Mouse (Mus musculus) left cerebral cortex, adult 8-10 months (tissue): ENCODE data around the gene Abca7. TPM values are rescaled to one million over a fixed set of nuclear protein-coding genes. Genes with fewer than 3 reads are reported as not detected.
"Not testable (repeated sequence)": the region's sequence is repeated elsewhere in the genome, so short reads cannot be mapped to it uniquely, and the experiment has no call there.

ENCODE experiments used
- DNase-seq, 2 experiments: peaks; one replicate each; pipeline ENCODE4 v3.0.0; 2022; ENCODE audit warnings: low spot score in 2 of 2
- total RNA-seq, 4 experiments: library from RNA; stranded (reverse); gene quantifications; 2 replicates each; pipeline ENCODE4 v1.2.4; 2022

The Abca7 gene
- total RNA-seq, 4 experiments from 2014 or later, result 11.0 to 12.3 (median 12.0) TPM

DNA sequence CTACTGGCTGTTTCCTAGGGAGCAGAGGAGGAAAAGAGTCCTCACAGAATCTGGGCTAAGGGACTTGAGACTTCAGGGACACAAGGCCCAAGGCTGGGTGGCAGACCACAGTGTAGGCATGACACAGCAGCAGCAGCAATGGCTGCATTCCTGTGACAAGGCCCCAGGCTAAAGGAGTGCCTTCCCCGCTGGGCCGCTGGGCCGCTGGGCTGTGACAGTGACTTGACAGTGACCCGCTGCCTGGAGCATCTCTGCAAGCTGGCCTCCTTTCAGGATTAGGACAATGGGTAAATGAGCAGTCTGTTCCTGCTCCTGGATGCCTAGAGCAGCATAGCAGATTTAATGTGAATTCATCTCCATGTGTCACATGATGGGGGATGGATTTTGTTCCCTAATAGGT is 47.8 kb downstream of the Abca7 start:
- DNase-seq, result no peak

DNA sequence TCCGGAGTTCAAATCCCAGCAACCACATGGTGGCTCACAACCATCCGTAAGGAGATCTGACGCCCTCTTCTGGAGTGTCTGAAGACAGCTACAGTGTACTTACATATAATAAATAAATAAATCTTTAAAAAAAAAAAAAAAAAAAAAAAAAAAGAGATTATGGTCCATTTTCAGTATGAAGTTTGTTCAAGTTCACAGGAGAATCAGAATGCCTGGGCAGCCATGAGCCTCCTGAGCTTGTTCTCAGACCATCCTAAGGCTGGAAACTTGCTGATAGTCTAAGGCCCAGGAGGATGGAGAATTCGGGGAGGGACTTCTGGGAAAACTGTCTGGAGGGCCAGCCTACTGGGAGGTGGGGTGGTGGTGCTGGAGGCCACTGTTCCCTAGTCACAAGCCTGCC is 49.1 kb downstream of the Abca7 start:
- not testable (repeated sequence) for DNase-seq

DNA sequence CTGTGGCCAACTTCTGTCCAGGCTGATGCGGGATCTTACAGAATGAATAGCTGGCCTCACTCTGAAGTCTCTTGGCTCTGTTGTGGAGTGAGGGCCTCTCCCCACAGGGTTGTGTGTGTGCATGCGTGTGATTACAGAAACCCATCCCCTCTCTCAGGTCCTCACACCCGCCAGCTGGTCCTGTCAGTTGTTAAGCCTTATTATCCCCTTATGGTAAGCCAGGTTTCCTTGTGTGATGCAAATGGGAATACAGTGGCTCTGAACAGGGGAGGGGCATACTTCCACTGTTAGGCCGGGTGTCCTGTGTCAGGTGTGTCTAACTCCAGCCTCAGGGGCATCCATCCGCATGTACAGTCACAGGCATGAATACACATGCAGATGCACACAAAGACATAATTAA is 49.5 kb downstream of the Abca7 start:
- DNase-seq, result no peak

DNA sequence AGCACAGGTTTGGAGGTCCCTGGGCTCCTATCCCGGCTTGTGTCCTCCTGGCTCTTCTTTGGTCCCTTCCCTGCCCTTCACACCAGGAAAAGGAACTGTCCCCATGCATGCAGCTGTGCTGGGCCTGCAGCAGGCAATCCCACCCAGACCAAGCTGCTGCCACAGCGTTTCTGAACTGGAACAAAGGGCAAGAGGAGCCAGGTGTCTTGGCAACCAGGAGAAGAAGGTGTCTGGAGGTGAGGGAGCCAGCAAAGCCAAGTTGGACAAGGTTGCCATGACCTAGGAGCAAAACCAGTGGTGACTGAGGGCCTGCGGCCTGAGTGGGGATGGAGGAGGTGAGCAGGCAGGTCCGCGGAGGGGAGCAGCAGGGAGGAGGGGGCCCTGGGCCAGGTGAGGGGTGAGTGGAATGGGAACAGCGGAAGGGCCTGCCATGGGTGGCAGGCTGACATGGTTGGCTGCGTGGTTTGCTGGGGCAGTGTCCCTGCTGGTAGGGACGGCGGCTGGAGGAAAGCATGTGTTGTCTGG is 50.8 kb downstream of the Abca7 start, which contains the start of gene Gpx4:
TSS of gene Gpx4 (plus strand) at position 126 of the 525 bp plus-strand sequence.
- no peak for DNase-seq

DNA sequence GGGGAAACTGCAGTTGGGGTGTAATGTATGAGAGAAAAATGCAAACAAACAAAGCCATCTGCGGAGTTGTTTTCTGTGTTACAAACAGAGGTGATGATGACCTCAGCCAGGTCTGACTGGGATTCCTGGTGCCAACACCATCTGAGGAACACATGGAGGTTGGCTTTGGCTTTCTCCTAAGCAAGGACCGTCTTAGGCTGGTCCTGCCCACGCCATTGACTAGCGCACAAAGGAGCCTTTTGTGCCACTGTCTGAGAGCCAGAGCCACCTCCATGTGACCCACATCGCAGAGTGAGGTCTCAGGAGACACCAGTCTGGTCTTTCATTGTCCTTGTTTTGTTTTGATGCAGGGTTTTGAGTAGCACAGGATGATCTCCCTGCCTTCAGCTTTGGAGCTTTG is 52.1 kb downstream of the Abca7 start:
- no peak for DNase-seq

DNA sequence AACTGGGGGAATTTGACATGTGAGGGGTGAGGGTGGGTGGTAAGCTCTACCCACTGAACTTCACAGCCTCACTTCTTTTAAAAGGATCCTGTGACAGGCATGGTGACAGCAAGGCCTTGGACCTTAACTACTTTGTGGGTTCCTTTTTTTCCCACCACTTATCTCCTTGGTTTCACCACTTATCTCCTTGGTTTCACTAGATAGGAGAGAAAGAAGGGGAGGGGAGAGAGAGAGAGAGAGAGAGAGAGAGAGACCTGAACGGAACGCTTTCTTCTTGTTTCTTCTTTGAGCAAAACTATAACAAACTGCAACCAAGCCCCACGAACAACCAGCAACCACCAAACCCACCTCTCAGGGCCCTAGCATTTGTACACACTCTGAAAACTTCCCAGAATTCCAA is 52.5 kb downstream of the Abca7 start:
- no peak for DNase-seq

DNA sequence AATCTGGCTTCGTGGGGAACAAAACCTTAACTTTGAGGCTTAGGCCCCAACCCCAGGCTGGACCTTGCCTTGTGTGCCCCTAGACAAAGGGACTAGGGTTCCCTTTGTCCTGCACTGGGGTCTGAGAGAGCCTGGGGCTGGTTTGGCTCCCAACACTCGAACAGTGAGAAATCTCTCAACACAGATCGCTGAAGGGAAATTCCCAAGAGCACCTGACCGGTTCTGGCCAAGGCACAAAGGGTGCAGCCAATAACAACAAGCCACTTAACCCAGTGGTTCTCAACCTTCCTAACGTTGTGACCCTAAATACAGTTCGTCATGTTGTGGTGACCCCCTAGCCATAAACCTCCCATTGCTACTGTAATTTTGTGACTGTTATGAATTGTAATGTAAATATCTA is 54.0 kb downstream of the Abca7 start:
- DNase-seq, result no peak

DNA sequence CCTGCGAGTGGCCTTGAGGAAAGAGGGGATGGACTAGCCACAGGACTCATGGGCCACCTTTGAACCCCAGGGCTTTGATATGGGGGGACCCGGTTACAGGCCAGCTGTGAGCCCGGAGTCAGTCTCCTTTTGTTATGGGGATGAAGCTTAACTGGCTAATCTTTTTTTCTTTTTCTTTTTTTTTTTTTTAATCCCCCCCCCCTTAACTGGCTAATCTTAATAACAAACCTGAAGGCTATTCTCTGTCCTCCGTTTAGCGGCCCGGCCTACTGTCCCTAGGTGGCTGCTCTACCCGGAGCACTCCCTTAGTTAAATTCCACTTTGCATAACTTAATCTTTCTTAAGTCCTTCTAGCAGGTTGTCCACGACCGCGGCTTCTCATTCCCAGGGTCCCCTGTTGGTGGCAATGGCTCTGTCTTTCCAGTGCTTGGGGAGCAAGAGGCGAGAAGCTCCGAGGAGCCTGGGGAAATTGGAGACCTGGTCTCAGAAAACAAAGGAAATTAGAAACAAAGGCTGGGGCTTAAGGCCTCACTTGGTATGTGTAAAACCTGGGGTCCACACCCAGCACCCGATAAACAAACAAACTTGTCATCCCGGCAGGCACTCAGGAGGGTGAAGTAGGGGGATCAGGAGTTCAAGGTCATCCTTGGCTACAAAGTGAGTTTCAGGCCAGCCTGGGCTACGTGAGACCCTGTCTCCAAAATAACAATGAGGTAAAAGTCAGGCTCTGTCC is 54.8 kb downstream of the Abca7 start:
- no peak for DNase-seq

DNA sequence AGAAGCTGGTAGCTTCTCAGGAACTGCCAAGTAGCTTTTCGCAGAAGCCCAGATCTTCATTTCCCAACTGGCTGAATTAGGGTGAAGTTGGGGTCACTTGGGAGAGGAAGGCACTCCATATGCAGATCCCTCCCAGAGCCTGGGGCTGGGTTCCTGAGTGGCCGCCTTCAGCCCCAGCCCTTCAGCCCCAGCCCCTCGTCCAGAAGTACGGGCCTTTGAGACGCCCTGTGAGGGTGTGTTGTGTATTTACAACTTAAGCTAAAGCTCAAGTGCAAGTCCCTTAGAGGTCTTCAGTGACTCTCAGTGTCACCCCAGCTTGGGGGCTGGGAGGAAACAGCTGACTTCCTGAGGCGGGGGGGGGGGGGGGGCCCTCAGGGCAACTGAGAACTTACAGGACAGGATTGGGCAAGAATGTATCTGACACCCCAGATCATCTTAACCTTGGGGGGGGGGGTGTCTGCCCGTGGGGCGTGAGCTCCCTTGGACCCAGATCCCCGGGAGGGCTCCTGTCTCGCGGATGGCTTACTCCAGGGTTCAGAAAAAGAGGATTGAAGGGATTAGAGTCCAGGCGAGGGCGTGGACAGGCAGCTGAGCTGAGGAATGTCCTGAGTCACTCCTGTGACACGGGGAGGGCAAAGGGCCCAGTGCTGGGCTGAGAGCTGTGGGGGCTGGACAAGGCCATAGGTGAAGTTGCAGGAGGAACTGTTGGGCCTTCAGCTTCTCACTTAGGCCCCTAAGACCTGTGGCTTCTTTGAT is 55.5 kb downstream of the Abca7 start:
- DNase-seq, result no peak

DNA sequence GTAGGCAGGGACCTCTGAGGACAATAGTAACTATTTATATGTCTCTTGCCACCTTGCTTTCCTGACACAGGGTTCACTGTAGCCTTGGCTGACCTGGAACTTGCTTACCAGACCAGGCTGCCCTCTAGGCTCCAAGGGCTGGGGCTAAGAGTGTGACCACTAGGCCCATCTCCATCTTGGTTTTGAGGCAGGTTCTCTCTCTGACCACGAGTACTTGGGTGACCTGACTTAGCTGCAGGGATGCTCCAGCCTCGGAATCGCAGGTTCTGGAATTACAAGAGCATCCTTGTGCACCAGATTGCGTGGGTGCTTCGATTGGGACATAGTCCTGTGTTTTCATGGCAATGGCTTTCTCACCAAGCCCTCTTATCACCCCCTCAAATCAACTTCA is 56.1 kb downstream of the Abca7 start:
- DNase-seq, result no peak

DNA sequence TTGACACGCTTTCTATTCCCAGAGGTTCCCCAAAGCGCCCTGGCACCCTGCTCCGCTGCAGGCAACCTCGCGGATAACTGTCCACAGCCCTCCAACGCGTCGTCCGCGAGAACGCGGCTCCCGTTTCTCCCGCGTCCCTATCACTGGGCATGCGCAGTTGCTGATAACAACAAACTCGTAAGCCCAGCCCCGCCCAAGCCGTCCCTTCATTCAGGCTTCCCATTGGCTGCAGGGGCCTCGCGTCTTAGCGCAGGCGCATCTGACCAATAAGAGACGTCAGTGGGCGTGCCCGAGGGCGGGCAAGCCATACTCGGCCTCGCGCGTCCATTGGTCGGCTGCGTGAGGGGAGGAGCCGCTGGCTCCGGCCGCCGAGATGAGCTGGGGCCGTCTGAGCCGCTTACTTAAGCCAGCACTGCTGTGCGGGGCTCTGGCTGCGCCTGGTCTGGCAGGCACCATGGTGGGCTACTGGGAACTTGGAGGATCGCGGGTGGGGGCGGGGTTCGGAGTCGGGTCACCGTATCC is 57.0 kb downstream of the Abca7 start:
- DNase-seq, result peak; percentile 94 to 100

DNA sequence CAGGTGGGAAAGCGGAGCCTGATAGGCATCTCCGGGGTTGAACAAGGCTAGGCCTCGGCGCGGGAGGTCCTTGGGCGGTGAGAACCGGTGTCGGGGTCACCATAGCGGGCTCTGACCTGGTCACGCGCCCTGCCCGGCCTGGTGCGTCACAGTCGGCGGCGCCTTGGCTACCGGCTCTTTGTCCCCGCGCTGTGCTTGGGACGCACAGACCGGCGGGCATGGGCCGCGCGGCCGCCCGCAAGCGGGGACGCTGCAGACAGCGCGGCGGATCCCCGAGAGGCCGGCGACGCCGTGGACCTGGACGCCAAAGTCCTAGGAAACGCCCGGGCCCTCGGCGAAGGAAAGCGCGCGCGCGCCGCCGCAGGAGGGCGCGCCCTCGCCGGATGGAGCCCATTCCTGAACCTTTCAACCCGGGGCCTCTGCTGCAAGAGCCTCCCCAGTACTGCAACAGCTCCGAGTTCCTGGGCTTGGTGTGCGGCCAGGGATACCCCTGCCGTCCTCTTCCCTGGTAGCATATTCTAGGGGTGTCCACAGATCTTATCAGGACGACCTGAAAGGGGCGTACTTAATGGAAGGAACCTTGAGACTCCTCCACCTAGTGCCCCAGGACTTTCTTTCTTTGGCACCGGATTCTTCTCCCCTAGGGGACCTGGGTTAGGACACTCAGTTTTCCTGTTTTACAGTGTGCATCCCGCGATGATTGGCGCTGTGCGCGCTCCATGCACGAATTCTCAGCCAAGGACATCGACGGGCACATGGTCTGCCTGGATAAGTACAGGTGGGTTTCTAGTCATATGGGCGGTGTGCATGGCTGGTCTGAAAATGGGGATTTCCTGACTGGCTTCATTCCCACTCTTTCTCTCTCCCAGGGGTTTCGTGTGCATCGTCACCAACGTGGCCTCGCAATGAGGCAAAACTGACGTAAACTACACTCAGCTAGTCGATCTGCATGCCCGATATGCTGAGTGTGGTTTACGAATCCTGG is 57.8 kb downstream of the Abca7 start:
- DNase-seq, result peak in 1 of 2 experiments; percentile 61

DNA sequence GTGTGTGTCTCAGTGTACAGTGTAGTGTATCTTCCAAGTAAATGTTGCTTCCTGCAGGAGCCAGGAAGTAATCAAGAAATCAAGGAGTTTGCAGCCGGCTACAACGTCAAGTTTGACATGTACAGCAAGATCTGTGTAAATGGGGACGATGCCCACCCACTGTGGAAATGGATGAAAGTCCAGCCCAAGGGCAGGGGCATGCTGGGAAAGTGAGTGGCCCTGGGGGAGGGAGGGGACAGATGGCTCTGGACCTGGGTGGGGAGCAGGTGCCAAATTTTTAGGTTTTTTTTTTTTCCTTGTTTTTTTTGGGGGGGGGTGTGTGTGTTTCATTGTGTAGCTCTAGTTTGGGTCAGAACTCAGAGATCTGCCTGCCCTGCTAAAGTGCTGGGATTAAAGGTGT is 58.6 kb downstream of the Abca7 start:
- DNase-seq, result not testable (repeated sequence)

DNA sequence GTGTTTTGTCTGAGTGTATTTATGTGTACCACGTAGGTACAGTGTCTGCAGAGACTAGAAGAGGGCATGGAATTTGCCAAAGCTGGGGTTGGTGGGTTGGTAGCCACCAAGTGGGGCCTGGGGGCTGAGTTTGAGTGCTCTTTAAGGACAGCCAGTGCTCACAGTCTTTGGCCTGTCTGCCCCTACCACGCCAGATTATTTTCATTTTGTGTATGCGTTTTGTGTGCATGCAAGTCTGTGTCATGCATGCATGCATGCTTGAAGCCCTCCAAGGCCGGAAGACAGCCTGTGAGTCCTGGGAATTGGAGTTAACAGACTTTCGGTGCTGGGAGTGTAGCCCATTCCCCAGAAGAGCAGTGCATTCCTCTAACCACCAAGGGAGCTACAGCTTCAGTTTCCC is 59.1 kb downstream of the Abca7 start:
- DNase-seq, result no peak

- no peak for DNase-seq
Measured at GRCm38 (mm10) chr10:80055891-80056290, 59.6 kb downstream of the Abca7 start.

- no peak for DNase-seq
Measured at GRCm38 (mm10) chr10:80056506-80056905, 60.2 kb downstream of the Abca7 start.

DNA sequence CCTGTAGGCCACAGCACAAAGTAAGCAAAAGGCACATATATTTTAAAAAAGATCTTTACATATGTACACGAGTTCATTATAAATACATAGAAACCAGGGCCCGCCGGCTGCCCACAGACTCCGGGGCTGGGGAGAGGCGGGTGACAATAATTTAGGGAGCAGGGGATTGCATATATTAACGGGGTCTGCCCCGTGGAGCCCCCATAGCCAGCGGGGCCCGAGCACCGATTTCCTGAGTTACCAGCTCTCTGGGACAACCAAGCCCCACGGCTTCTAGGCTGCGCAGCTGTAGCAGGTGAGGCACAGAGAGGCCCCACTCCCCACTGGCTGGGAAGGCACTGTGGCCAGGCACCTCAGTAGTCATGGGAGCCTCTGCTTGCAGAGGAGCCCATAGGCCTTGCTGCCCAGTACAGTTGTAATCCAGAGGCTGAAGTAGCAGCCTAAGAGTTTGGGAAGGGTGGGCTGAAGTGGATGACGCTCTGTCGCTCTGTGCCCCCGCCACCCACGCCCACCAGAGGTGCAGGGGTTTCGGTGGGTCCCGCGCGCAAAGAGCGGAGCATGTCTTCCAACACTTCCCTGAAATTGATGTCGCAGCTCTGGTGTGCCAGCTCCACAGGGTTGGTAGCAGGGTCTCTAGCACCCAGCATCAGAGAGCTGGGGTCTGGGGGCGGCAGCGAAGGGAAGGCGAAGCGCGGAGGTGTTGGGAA is 60.8 kb downstream of the Abca7 start:
- no peak for DNase-seq

GRCm38 (mm10) chr10:80057683-80058326 is 61.5 kb downstream of the Abca7 start:
- no peak for DNase-seq

GRCm38 (mm10) chr10:80063104-80063503 is 66.8 kb downstream of the Abca7 start:
- DNase-seq, result no peak
